Mouse (Mus musculus): ENCODE results near the gene Daglb. TPM values are rescaled to one million over a fixed set of nuclear protein-coding genes. Genes with fewer than 3 reads are reported as not detected.
"Not testable (repeated sequence)": the region's sequence is repeated elsewhere in the genome, so short reads cannot be mapped to it uniquely, and the experiment has no call there.

Gene Daglb
- polyA plus RNA-seq, 1 experiment from 2014 or later: 22.8 TPM

GRCm38 (mm10) chr5:143534922-143535321 lies 70.5 kb downstream of the Daglb start:
- 84% methylated on average over 4 of the region's 4 CpGs for WGBS
- no peaks in the 10 kb centered on the region for H3K4me1 ChIP-seq (ENCODE audit: control insufficient read depth, insufficient read depth, low read length)
- H3K4me2 ChIP-seq (ENCODE audit: low read length): no peak overlapping the region
- H3K4me3 ChIP-seq (ENCODE audit: low read depth, low read length): no peak overlapping the region
- no peaks in the 10 kb centered on the region for H3K9me3 ChIP-seq (replicated peaks; ENCODE audit: control insufficient read depth, low read length, poor library complexity, severe bottlenecking)
- no peak overlapping the region for H3K9ac ChIP-seq (ENCODE audit: low read depth, low read length)
- H3K36me3 ChIP-seq (ENCODE audit: control insufficient read depth, insufficient read depth, low read length): no peaks in the 10 kb centered on the region
- H3K27ac ChIP-seq (ENCODE audit: low read length): no peak overlapping the region
- H3K27me3 ChIP-seq (ENCODE audit: control insufficient read depth, insufficient read depth, low read depth, low read length): no peaks in the 10 kb centered on the region
- no peak for ATAC-seq

- 48% methylated on average over 2 of the region's 2 CpGs for WGBS
- Histone ChIP-seq H3K27me3 (ENCODE audit: control insufficient read depth, insufficient read depth, low read depth, low read length) (no peaks in the 10 kb centered on the region; the same call in 1 of the 2 replicates), H3K9me3 (replicated peaks; ENCODE audit: control insufficient read depth, low read length, poor library complexity, severe bottlenecking) (no peaks in the 10 kb centered on the region), H3K27ac (ENCODE audit: low read length) (no peak overlapping the region), H3K4me1 (ENCODE audit: control insufficient read depth, insufficient read depth, low read length) (no peaks in the 10 kb centered on the region), H3K9ac (ENCODE audit: low read depth, low read length) (no peak overlapping the region), H3K4me3 (ENCODE audit: low read depth, low read length) (no peak overlapping the region), H3K4me2 (ENCODE audit: low read length) (no peak overlapping the region), H3K36me3 (ENCODE audit: control insufficient read depth, insufficient read depth, low read length) (no peaks in the 10 kb centered on the region)
- no peak for ATAC-seq
Measured at GRCm38 (mm10) chr5:143537022-143537421, 72.6 kb downstream of the Daglb start.

DNA sequence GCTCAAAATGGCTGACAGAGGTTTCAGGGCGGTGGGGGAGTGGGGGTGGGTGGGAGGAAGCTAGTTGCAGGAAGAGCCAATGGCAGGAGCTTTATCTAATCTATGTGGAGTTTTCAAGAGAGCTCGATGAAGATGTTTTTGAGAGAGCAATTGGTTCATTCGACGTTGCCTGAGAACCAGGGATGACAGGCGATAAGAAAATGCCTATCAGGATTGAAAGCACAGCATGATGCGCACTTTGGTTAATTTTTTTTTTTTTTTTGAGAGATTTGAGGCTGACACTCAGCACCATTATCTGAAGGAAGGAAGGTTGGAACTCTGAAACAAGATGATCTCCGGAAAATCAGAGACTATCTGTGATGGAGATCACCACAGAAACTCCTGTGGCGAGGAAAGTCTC lies 74.7 kb downstream of the Daglb start:
- Histone ChIP-seq H3K36me3 (ENCODE audit: control insufficient read depth, insufficient read depth, low read length) (no peaks in the 10 kb centered on the region), H3K4me1 (ENCODE audit: control insufficient read depth, insufficient read depth, low read length) (no peaks in the 10 kb centered on the region), H3K4me2 (ENCODE audit: low read length) (no peak overlapping the region), H3K27ac (ENCODE audit: low read length) (no peak overlapping the region), H3K4me3 (ENCODE audit: low read depth, low read length) (no peak overlapping the region), H3K27me3 (ENCODE audit: control insufficient read depth, insufficient read depth, low read depth, low read length) (no peaks in the 10 kb centered on the region; the same call in 1 of the 2 replicates), H3K9ac (ENCODE audit: low read depth, low read length) (no peak overlapping the region), H3K9me3 (replicated peaks; ENCODE audit: control insufficient read depth, low read length, poor library complexity, severe bottlenecking) (no peaks in the 10 kb centered on the region)
- ATAC-seq: no peak
- 82% methylated on average over 8 of the region's 8 CpGs for WGBS

- Histone ChIP-seq H3K4me1 (ENCODE audit: control insufficient read depth, insufficient read depth, low read length) (peaks cover 27% of the 10 kb centered on the region), H3K9ac (ENCODE audit: low read depth, low read length) (no peak overlapping the region), H3K36me3 (ENCODE audit: control insufficient read depth, insufficient read depth, low read length) (no peaks in the 10 kb centered on the region), H3K9me3 (replicated peaks; ENCODE audit: control insufficient read depth, low read length, poor library complexity, severe bottlenecking) (no peaks in the 10 kb centered on the region), H3K27ac (ENCODE audit: low read length) (no peak overlapping the region), H3K4me3 (ENCODE audit: low read depth, low read length) (no peak overlapping the region), H3K27me3 (ENCODE audit: control insufficient read depth, insufficient read depth, low read depth, low read length) (no peaks in the 10 kb centered on the region; the same call in 1 of the 2 replicates), H3K4me2 (ENCODE audit: low read length) (no peak overlapping the region)
- 8% methylated on average over 11 of the region's 11 CpGs for WGBS
- ATAC-seq: no peak
Measured at GRCm38 (mm10) chr5:143547384-143547783, 83.0 kb downstream of the Daglb start.

DNA sequence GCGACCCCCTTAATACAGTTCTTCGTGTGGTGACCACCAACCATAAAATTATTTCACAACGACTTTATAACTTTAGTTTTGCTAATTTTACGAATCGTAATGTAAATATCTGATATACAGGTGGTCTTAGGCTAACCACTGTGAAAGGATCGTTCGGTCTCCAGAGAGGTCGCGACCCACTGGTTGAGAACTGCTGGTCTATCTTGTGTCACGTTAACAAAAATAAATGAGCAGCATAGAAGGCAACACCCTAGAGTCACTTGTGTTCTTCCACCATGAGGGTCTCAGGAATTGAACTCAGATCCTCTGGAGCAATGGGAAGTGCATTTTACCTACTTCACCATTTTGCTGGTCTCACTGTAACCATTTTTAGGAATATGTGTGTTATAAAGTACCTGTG lies 83.5 kb downstream of the Daglb start:
- 64% methylated on average over 10 of the region's 10 CpGs for WGBS
- H3K4me3 ChIP-seq (ENCODE audit: low read depth, low read length): no peak overlapping the region
- H3K9me3 ChIP-seq (replicated peaks; ENCODE audit: control insufficient read depth, low read length, poor library complexity, severe bottlenecking): no peaks in the 10 kb centered on the region
- H3K4me2 ChIP-seq (ENCODE audit: low read length): peak overlapping the region; percentile 13; the same call in 1 of the 2 replicates
- no peak overlapping the region for H3K9ac ChIP-seq (ENCODE audit: low read depth, low read length)
- H3K4me1 ChIP-seq (ENCODE audit: control insufficient read depth, insufficient read depth, low read length): peaks cover 27% of the 10 kb centered on the region
- H3K27ac ChIP-seq (ENCODE audit: low read length): peak overlapping the region; percentile 72; the same call in 1 of the 2 replicates
- H3K36me3 ChIP-seq (ENCODE audit: control insufficient read depth, insufficient read depth, low read length): no peaks in the 10 kb centered on the region
- H3K27me3 ChIP-seq (ENCODE audit: control insufficient read depth, insufficient read depth, low read depth, low read length): no peaks in the 10 kb centered on the region; the same call in 1 of the 2 replicates
- 0 out of 2 replicates have a peak, but pooled peaks have one; percentile 29 for ATAC-seq

- Histone ChIP-seq H3K4me1 (ENCODE audit: control insufficient read depth, insufficient read depth, low read length) (peaks cover 27% of the 10 kb centered on the region), H3K36me3 (ENCODE audit: control insufficient read depth, insufficient read depth, low read length) (no peaks in the 10 kb centered on the region), H3K9ac (ENCODE audit: low read depth, low read length) (peak overlapping the region; percentile 92), H3K27ac (ENCODE audit: low read length) (peak overlapping the region; percentile 74), H3K9me3 (replicated peaks; ENCODE audit: control insufficient read depth, low read length, poor library complexity, severe bottlenecking) (no peaks in the 10 kb centered on the region), H3K4me3 (ENCODE audit: low read depth, low read length) (peak overlapping the region; percentile 71), H3K4me2 (ENCODE audit: low read length) (peak overlapping the region; percentile 13), H3K27me3 (ENCODE audit: control insufficient read depth, insufficient read depth, low read depth, low read length) (no peaks in the 10 kb centered on the region; the same call in 1 of the 2 replicates)
- ATAC-seq: peak; percentile 92
- WGBS: 1% methylated on average over 27 of the region's 37 CpGs
Measured at GRCm38 (mm10) chr5:143548401-143548846, 84.0 kb downstream of the Daglb start.

GRCm38 (mm10) chr5:143548922-143549321 lies 84.5 kb downstream of the Daglb start:
- H3K4me3 ChIP-seq (ENCODE audit: low read depth, low read length): peak overlapping the region; percentile 71

GRCm38 (mm10) chr5:143552911-143553310 lies 88.5 kb downstream of the Daglb start:
- WGBS: 61% methylated on average over 6 of the region's 6 CpGs
- H3K4me3 ChIP-seq (ENCODE audit: low read depth, low read length): no peak overlapping the region
- no peak for ATAC-seq
- H3K9me3 ChIP-seq (replicated peaks; ENCODE audit: control insufficient read depth, low read length, poor library complexity, severe bottlenecking): no peaks in the 10 kb centered on the region
- H3K27me3 ChIP-seq (ENCODE audit: control insufficient read depth, insufficient read depth, low read depth, low read length): no peaks in the 10 kb centered on the region
- no peak overlapping the region for H3K27ac ChIP-seq (ENCODE audit: low read length)
- H3K4me1 ChIP-seq (ENCODE audit: control insufficient read depth, insufficient read depth, low read length): peaks cover 27% of the 10 kb centered on the region
- no peak overlapping the region for H3K9ac ChIP-seq (ENCODE audit: low read depth, low read length)
- no peak overlapping the region for H3K4me2 ChIP-seq (ENCODE audit: low read length)
- H3K36me3 ChIP-seq (ENCODE audit: control insufficient read depth, insufficient read depth, low read length): no peaks in the 10 kb centered on the region

More at GRCm38 (mm10) chr5:143548922-143549321, 84.5 kb downstream of the Daglb start:
- WGBS: 0% methylated on average over 23 of the region's 28 CpGs
- H3K9me3 ChIP-seq (replicated peaks; ENCODE audit: control insufficient read depth, low read length, poor library complexity, severe bottlenecking); H3K27me3 ChIP-seq (ENCODE audit: control insufficient read depth, insufficient read depth, low read depth, low read length); ATAC-seq; H3K36me3 ChIP-seq (ENCODE audit: control insufficient read depth, insufficient read depth, low read length): not testable (repeated sequence)
- Histone ChIP-seq H3K4me2 (ENCODE audit: low read length) (peak overlapping the region; percentile 85), H3K9ac (ENCODE audit: low read depth, low read length) (peak overlapping the region; percentile 92), H3K27ac (ENCODE audit: low read length) (peak overlapping the region; percentile 74), H3K4me1 (ENCODE audit: control insufficient read depth, insufficient read depth, low read length) (peaks cover 27% of the 10 kb centered on the region)

DNA sequence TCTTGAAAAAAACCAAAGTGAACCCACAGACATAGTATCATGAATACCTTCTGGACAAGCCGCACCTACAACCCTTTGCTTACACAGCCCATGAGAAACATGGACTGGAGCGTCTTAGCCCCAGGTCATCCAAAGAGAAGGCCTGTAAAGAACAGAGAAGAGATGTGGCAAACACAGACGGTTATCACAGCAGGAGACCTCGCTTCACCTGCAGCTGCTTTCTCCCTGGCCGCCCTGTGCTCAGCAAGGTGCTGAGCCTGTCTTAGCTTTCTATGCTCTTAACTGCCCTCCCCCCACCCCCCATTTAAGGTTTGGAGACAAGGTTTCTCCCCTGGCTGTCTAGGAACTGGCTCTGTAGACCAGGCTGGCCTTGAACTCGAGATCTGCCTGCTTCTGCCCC lies 90.8 kb downstream of the Daglb start:
- Histone ChIP-seq H3K9me3 (replicated peaks; ENCODE audit: control insufficient read depth, low read length, poor library complexity, severe bottlenecking) (no peaks in the 10 kb centered on the region), H3K36me3 (ENCODE audit: control insufficient read depth, insufficient read depth, low read length) (no peaks in the 10 kb centered on the region), H3K27ac (ENCODE audit: low read length) (no peak overlapping the region), H3K4me3 (ENCODE audit: low read depth, low read length) (no peak overlapping the region), H3K27me3 (ENCODE audit: control insufficient read depth, insufficient read depth, low read depth, low read length) (no peaks in the 10 kb centered on the region), H3K9ac (ENCODE audit: low read depth, low read length) (no peak overlapping the region), H3K4me1 (ENCODE audit: control insufficient read depth, insufficient read depth, low read length) (peaks cover 15% of the 10 kb centered on the region), H3K4me2 (ENCODE audit: low read length) (no peak overlapping the region)
- 74% methylated on average over 6 of the region's 6 CpGs for WGBS
- no peak for ATAC-seq

Measured in midbrain, embryonic 16.5 days (tissue).